Mouse (Mus musculus): Measurements from ENCODE around the gene Hsd11b2.

- TF ChIP-seq CTCF (IDR thresholded peaks at IDR 0.05; ENCODE audit: low read depth) (no peak), EP300 (optimal IDR thresholded peaks at IDR 0.05) (no peak)
Observed at GRCm38 (mm10) chr8:105542032-105542656, 23.6 kb downstream of the Hsd11b2 start.
